Mouse (Mus musculus): ENCODE measurements around the gene Tyro3. TPM values are rescaled to one million over a fixed set of nuclear protein-coding genes. Genes with fewer than 3 reads are reported as not detected.

Gene Tyro3
- total RNA-seq (2015) = not detected in 2 replicates
- total RNA-seq (2017) = not detected in 2 replicates

GRCm38 (mm10) chr2:119797279-119797783 is at the start of gene Tyro3:
Gene Tyro3 (plus strand): TSS chr2:119797733.
- no peak for ATAC-seq (replicated peaks; ENCODE audit: poor library complexity)

GRCm38 (mm10) chr2:119749260-119749659 is 48.3 kb upstream of the Tyro3 start:
- no peak for ATAC-seq (replicated peaks; ENCODE audit: poor library complexity)

GRCm38 (mm10) chr2:119757601-119758100 is 39.9 kb upstream of the Tyro3 start:
- no peak for ATAC-seq (replicated peaks; ENCODE audit: poor library complexity)

- peak; percentile 9; the same call in 1 of the 2 replicates for ATAC-seq (replicated peaks; ENCODE audit: poor library complexity)
These were observed 39.3 kb upstream of the Tyro3 start for GRCm38 (mm10) chr2:119758101-119758843.

GRCm38 (mm10) chr2:119758844-119759835 is 38.4 kb upstream of the Tyro3 start:
- ATAC-seq (replicated peaks; ENCODE audit: poor library complexity) = peak; percentile 46

- ATAC-seq (replicated peaks; ENCODE audit: poor library complexity) = no peak
These were observed 37.3 kb upstream of the Tyro3 start, which contains the start of gene Ltk for GRCm38 (mm10) chr2:119760251-119760650. Gene Ltk (minus strand): TSS chr2:119760431.

GRCm38 (mm10) chr2:119762276-119762675 is 35.3 kb upstream of the Tyro3 start:
- no peak for ATAC-seq (replicated peaks; ENCODE audit: poor library complexity)

- ATAC-seq (replicated peaks; ENCODE audit: poor library complexity) = no peak
These were observed 33.6 kb upstream of the Tyro3 start for GRCm38 (mm10) chr2:119763924-119764323.

- ATAC-seq (replicated peaks; ENCODE audit: poor library complexity) = peak; percentile 70
These were observed 30.3 kb upstream of the Tyro3 start for GRCm38 (mm10) chr2:119767246-119767645.

- peak; percentile 99 for ATAC-seq (replicated peaks; ENCODE audit: poor library complexity)
These were observed 10.2 kb upstream of the Tyro3 start, which contains the start of gene Rpap1 for GRCm38 (mm10) chr2:119787206-119787883. Gene Rpap1 (minus strand): TSS chr2:119787537.

GRCm38 (mm10) chr2:119789996-119790395 is 7.5 kb upstream of the Tyro3 start:
- no peak for ATAC-seq (replicated peaks; ENCODE audit: poor library complexity)

- peak; percentile 66 for ATAC-seq (replicated peaks; ENCODE audit: poor library complexity)
These were observed 854 bp downstream of the Tyro3 start for GRCm38 (mm10) chr2:119798246-119798927.

GRCm38 (mm10) chr2:119799181-119799960 is 1.8 kb downstream of the Tyro3 start:
- peak; percentile 14; the same call in 1 of the 2 replicates for ATAC-seq (replicated peaks; ENCODE audit: poor library complexity)

GRCm38 (mm10) chr2:119799961-119800550 is 2.5 kb downstream of the Tyro3 start:
- ATAC-seq (replicated peaks; ENCODE audit: poor library complexity) = no peak

GRCm38 (mm10) chr2:119800876-119801846 is 3.6 kb downstream of the Tyro3 start:
- ATAC-seq (replicated peaks; ENCODE audit: poor library complexity) = peak; percentile 70

GRCm38 (mm10) chr2:119802767-119803617 is 5.5 kb downstream of the Tyro3 start:
- ATAC-seq (replicated peaks; ENCODE audit: poor library complexity) = no peak

Measured in megakaryocyte progenitor cell, adult 5-6 weeks (primary cell).